Mouse (Mus musculus) heart, embryonic 14.5 days (tissue): Measurements from ENCODE around the gene Flywch1. TPM values are rescaled to one million over a fixed set of nuclear protein-coding genes. Genes with fewer than 3 reads are reported as not detected.

Source experiments
- ATAC-seq: fragments of 200-750 bp; cut with Nextera tagmentation; 2 replicates; pipeline ENCODE4 v1.8.0; 2017; ENCODE audit warnings: low read depth, moderate TSS enrichment; ENCODE audit not compliant: insufficient number of reproducible peaks, insufficient read depth, low FRiP score
- H3K27ac ChIP-seq, 2 experiments: fragments of 200-500 bp in 1 of 2; fragments of 300-500 bp in 1 of 2; sonication (generic) in 1 of 2; replicated peaks in 1 of 2; 2 replicates each; pipeline ENCODE4 v1.5.1; 2012 to 2014; ENCODE audit warnings: low read depth in 2 of 2, low read length in 2 of 2, control low read depth in 1 of 2, mild to moderate bottlenecking in 1 of 2, mixed read lengths in 1 of 2; ENCODE audit not compliant: control insufficient read depth in 1 of 2, insufficient read depth in 1 of 2
- H3K27me3 ChIP-seq: fragments of 300-500 bp; sonication (generic); 2 replicates; pipeline ENCODE4 v1.6.1; 2014; ENCODE audit warnings: mild to moderate bottlenecking, low read length, control low read depth; ENCODE audit not compliant: control insufficient read depth, insufficient read depth
- H3K36me3 ChIP-seq: fragments of 300-500 bp; sonication (generic); 2 replicates; pipeline ENCODE4 v1.6.1; 2014; ENCODE audit warnings: mild to moderate bottlenecking, control low read depth, low read length, mixed read lengths; ENCODE audit not compliant: control insufficient read depth, insufficient read depth
- H3K4me1 ChIP-seq, 2 experiments: fragments of 200-500 bp in 1 of 2; fragments of 300-500 bp in 1 of 2; sonication (generic) in 1 of 2; 2 replicates each; pipeline ENCODE4 v1.6.1; 2012 to 2014; ENCODE audit warnings: low read length in 2 of 2, control low read depth in 1 of 2, mixed read lengths in 1 of 2; ENCODE audit not compliant: control insufficient read depth in 2 of 2, insufficient read depth in 2 of 2
- H3K4me2 ChIP-seq: fragments of 300-500 bp; sonication (generic); 2 replicates; pipeline ENCODE4 v1.6.1; 2014; ENCODE audit warnings: mild to moderate bottlenecking, low read length
- H3K4me3 ChIP-seq, 2 experiments: fragments of 200-500 bp in 1 of 2; fragments of 300-500 bp in 1 of 2; sonication (generic) in 1 of 2; 2 replicates each; pipeline ENCODE4 v1.5.1; 2012 to 2014; ENCODE audit warnings: low read length in 2 of 2, mild to moderate bottlenecking in 2 of 2, control low read depth in 1 of 2, low read depth in 1 of 2, moderate library complexity in 1 of 2; ENCODE audit not compliant: control insufficient read depth in 1 of 2, insufficient read depth in 1 of 2
- H3K9ac ChIP-seq: fragments of 300-500 bp; sonication (generic); 2 replicates; pipeline ENCODE4 v1.6.1; 2014; ENCODE audit warnings: mild to moderate bottlenecking, low read length
- H3K9me3 ChIP-seq: fragments of 300-500 bp; sonication (generic); 2 replicates; pipeline ENCODE4 v1.6.1; 2016; ENCODE audit warnings: low read length, control low read depth; ENCODE audit not compliant: control insufficient read depth
- WGBS: fragments of 180-500 bp; shearing (Covaris S2); extraction: QIAGEN DNeasy Blood & Tissue Kit; methylation state at CpG from one replicate; pipeline ENCODE4 v1.1.7; 2014; 5-methylcytosine and 5-hydroxymethylcytosine counted together
- polyA plus RNA-seq: library from polyadenylated mRNA; unstranded; fragments of >200 nt; fragmentation: Nextera tagmentation; extraction: Ambion mirVana; gene quantifications from 2 replicates; pipeline ENCODE4 v1.2.1, GENCODE M21; 2014

The Flywch1 gene
- polyA plus RNA-seq, 1 experiment from 2014 or later, result 42.4 TPM

GRCm38 (mm10) chr17:23748026-23748425 is 23.4 kb downstream of the Flywch1 start:
- peaks cover 19% of the 10 kb centered on the region for H3K36me3 ChIP-seq
- H3K4me1 ChIP-seq, result peaks cover 10 to 20% of the 10 kb centered on the region in 2 experiments; a peak in 3 of 4 replicates
- no peak overlapping the region for H3K27ac ChIP-seq
- 23% methylated on average over 6 of the region's 6 CpGs for WGBS
- no peak overlapping the region for H3K9ac ChIP-seq
- no peak overlapping the region for H3K4me2 ChIP-seq
- no peak overlapping the region for H3K4me3 ChIP-seq
- ATAC-seq, result no peak
- H3K9me3 ChIP-seq, result no peaks in the 10 kb centered on the region
- peaks cover 54% of the 10 kb centered on the region for H3K27me3 ChIP-seq

- Histone ChIP-seq H3K27ac (no peak overlapping the region), H3K9ac (no peak overlapping the region)
Observed at GRCm38 (mm10) chr17:23747471-23747870, 23.9 kb downstream of the Flywch1 start.

GRCm38 (mm10) chr17:23746767-23747166 is 24.6 kb downstream of the Flywch1 start:
- Histone ChIP-seq H3K36me3 (peaks cover 6% of the 10 kb centered on the region), H3K9ac (no peak overlapping the region), H3K27ac (no peak overlapping the region), H3K4me3 (no peak overlapping the region), H3K4me2 (no peak overlapping the region), H3K9me3 (no peaks in the 10 kb centered on the region), H3K27me3 (peaks cover 66% of the 10 kb centered on the region), H3K4me1 (peaks cover 14 to 25% of the 10 kb centered on the region in 2 experiments; a peak in 3 of 4 replicates)
- ATAC-seq, result no peak
- 88% methylated on average over 3 of the region's 3 CpGs for WGBS

More at GRCm38 (mm10) chr17:23747471-23747870, 23.9 kb downstream of the Flywch1 start:
- peaks cover 13% of the 10 kb centered on the region for H3K36me3 ChIP-seq
- peaks cover 12 to 21% of the 10 kb centered on the region in 2 experiments; a peak in 3 of 4 replicates for H3K4me1 ChIP-seq
- no peaks in the 10 kb centered on the region for H3K9me3 ChIP-seq
- 80% methylated on average over 3 of the region's 3 CpGs for WGBS
- no peak for ATAC-seq
- H3K4me3 ChIP-seq, result no peak overlapping the region
- peaks cover 59% of the 10 kb centered on the region for H3K27me3 ChIP-seq
- no peak overlapping the region for H3K4me2 ChIP-seq

- Histone ChIP-seq H3K4me2 (peak overlapping the region; percentile 60), H3K27me3 (peaks cover 71% of the 10 kb centered on the region), H3K9me3 (no peaks in the 10 kb centered on the region), H3K27ac (no peak overlapping the region), H3K36me3 (peaks cover 2% of the 10 kb centered on the region), H3K4me1 (peaks cover 14 to 25% of the 10 kb centered on the region in 2 experiments; a peak in 3 of 4 replicates), H3K9ac (no peak overlapping the region), H3K4me3 (no peak overlapping the region)
- no peak for ATAC-seq
- 5% methylated on average over 12 of the region's 12 CpGs for WGBS
Observed at GRCm38 (mm10) chr17:23746311-23746710, 25.1 kb downstream of the Flywch1 start.

GRCm38 (mm10) chr17:23745301-23746251 is 25.8 kb downstream of the Flywch1 start, which contains the start of gene Kremen2:
Gene Kremen2, minus strand, starts transcription at chr17:23745833.
- WGBS, result under 1% methylated on average over 42 of the region's 45 CpGs
- Histone ChIP-seq H3K36me3 (no peaks in the 10 kb centered on the region), H3K4me1 (peaks cover 15 to 26% of the 10 kb centered on the region in 2 experiments; a peak in 3 of 4 replicates), H3K9me3 (no peaks in the 10 kb centered on the region), H3K27me3 (peaks cover 78% of the 10 kb centered on the region), H3K9ac (peak within 1 kb of the TSS; percentile 48), H3K4me3 (peak within 1 kb of the TSS; percentile 21 to 34; a peak in 3 of 4 replicates), H3K27ac (no peak within 1 kb of the TSS), H3K4me2 (peak within 1 kb of the TSS; percentile 60)
- no peak for ATAC-seq

GRCm38 (mm10) chr17:23744651-23745050 is 26.8 kb downstream of the Flywch1 start:
- H3K9ac ChIP-seq, result peak overlapping the region; percentile 16; the same call in 1 of the 2 replicates
- H3K36me3 ChIP-seq, result no peaks in the 10 kb centered on the region
- no peaks in the 10 kb centered on the region for H3K9me3 ChIP-seq
- peaks cover 81% of the 10 kb centered on the region for H3K27me3 ChIP-seq
- 2% methylated on average over 14 of the region's 14 CpGs for WGBS
- peak overlapping the region; percentile 60 for H3K4me2 ChIP-seq
- H3K4me3 ChIP-seq, result peak overlapping the region in 1 of 2 experiments; percentile 34; a peak in 1 of 4 replicates
- peaks cover 17 to 28% of the 10 kb centered on the region in 2 experiments; a peak in 3 of 4 replicates for H3K4me1 ChIP-seq
- no peak for ATAC-seq
- no peak overlapping the region for H3K27ac ChIP-seq

GRCm38 (mm10) chr17:23744076-23744475 is 27.3 kb downstream of the Flywch1 start:
- peaks cover 15 to 31% of the 10 kb centered on the region in 2 experiments; a peak in 3 of 4 replicates for H3K4me1 ChIP-seq
- H3K27me3 ChIP-seq, result peaks cover 81% of the 10 kb centered on the region
- no peak overlapping the region for H3K4me2 ChIP-seq
- no peak overlapping the region for H3K9ac ChIP-seq
- H3K4me3 ChIP-seq, result no peak overlapping the region
- no peaks in the 10 kb centered on the region for H3K36me3 ChIP-seq
- 26% methylated on average over 8 of the region's 8 CpGs for WGBS
- ATAC-seq, result no peak
- H3K9me3 ChIP-seq, result no peaks in the 10 kb centered on the region
- H3K27ac ChIP-seq, result no peak overlapping the region
